Mouse (Mus musculus) heart, embryonic 13.5 days (tissue): Measurements from ENCODE around the gene Neo1. TPM values are rescaled to one million over a fixed set of nuclear protein-coding genes. Genes with fewer than 3 reads are reported as not detected.
A peak's percentile ranks its signal among the peaks of the same experiment; 100 is the strongest.

ENCODE experiments used
- ATAC-seq: fragments of 200-750 bp; cut with Nextera tagmentation; 2 replicates; pipeline ENCODE4 v1.8.0; 2017; ENCODE audit warnings: moderate TSS enrichment; ENCODE audit not compliant: insufficient number of reproducible peaks, low FRiP score, low TSS enrichment; ENCODE audit errors: extremely low read depth
- H3K27ac ChIP-seq: fragments of 300-500 bp; sonication (generic); replicated peaks from 2 replicates; pipeline ENCODE4 v1.5.1; 2015; ENCODE audit warnings: moderate library complexity, mild to moderate bottlenecking, inconsistent platforms
- H3K27me3 ChIP-seq: fragments of 300-500 bp; sonication (generic); replicated peaks from 2 replicates; pipeline ENCODE4 v1.6.1; 2015; ENCODE audit warnings: mild to moderate bottlenecking, inconsistent platforms
- H3K36me3 ChIP-seq: fragments of 300-500 bp; sonication (generic); 2 replicates; pipeline ENCODE4 v1.6.1; 2015; ENCODE audit warnings: mild to moderate bottlenecking, inconsistent platforms
- H3K4me1 ChIP-seq: fragments of 300-500 bp; sonication (generic); 2 replicates; pipeline ENCODE4 v1.6.1; 2015; ENCODE audit warnings: inconsistent platforms
- H3K4me2 ChIP-seq: fragments of 300-500 bp; sonication (generic); 2 replicates; pipeline ENCODE4 v1.6.1; 2015; ENCODE audit warnings: inconsistent platforms, mild to moderate bottlenecking, moderate library complexity
- H3K4me3 ChIP-seq: fragments of 300-500 bp; sonication (generic); 2 replicates; pipeline ENCODE4 v1.5.1; 2015; ENCODE audit warnings: moderate library complexity, mild to moderate bottlenecking, inconsistent platforms
- H3K9ac ChIP-seq: fragments of 300-500 bp; sonication (generic); 2 replicates; pipeline ENCODE4 v1.6.1; 2015; ENCODE audit warnings: inconsistent platforms, mild to moderate bottlenecking, moderate library complexity
- H3K9me3 ChIP-seq: fragments of 300-500 bp; sonication (generic); 2 replicates; pipeline ENCODE4 v1.6.1; 2016; ENCODE audit warnings: inconsistent platforms
- WGBS: fragments of 180-500 bp; shearing (Covaris S2); methylation state at CpG from one replicate; pipeline ENCODE4 v1.1.7; 2015; ENCODE audit warnings: mixed read lengths; 5-methylcytosine and 5-hydroxymethylcytosine counted together
- polyA plus RNA-seq: library from polyadenylated mRNA; unstranded; fragments of >200 nt; fragmentation: Nextera tagmentation; extraction: Ambion mirVana; gene quantifications from 2 replicates; pipeline ENCODE4 v1.2.1, GENCODE M21; 2015

Gene Neo1
- polyA plus RNA-seq, 1 experiment from 2014 or later: 23.1 TPM

GRCm38 (mm10) chr9:58889782-58890448 lies 146.3 kb downstream of the Neo1 start:
- H3K4me3 ChIP-seq: no peak overlapping the region
- ATAC-seq: no peak; the same call in 1 of the 2 replicates
- no peaks in the 10 kb centered on the region for H3K27me3 ChIP-seq
- no peak overlapping the region for H3K9ac ChIP-seq
- peaks cover 31% of the 10 kb centered on the region for H3K4me1 ChIP-seq
- H3K36me3 ChIP-seq: peaks cover 73% of the 10 kb centered on the region
- WGBS: 57% methylated on average over 12 of the region's 12 CpGs
- H3K9me3 ChIP-seq: no peaks in the 10 kb centered on the region; the same call in 1 of the 2 replicates
- H3K27ac ChIP-seq: peak overlapping the region; percentile 71
- no peak overlapping the region for H3K4me2 ChIP-seq

DNA sequence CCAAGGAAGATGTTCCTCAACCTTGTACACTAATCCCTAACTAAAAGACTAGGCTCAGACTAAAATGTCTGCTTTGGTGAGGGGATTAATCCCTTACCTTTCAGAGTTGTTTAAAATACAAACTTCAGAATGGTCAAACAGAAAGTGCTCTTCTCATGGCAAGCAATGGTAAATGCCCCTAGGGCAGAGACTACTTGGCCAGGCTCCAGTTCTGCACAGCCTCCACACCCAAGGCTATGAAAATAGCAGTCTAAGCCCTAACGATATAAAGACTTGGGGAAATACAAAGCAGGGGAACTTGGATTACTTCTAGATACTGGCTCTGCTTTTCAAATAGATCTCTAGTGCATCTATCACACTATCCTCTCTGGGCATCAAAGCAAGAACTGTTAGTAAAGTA lies 153.6 kb downstream of the Neo1 start:
- H3K9me3 ChIP-seq: no peaks in the 10 kb centered on the region
- no peak overlapping the region for H3K4me3 ChIP-seq
- H3K27ac ChIP-seq: no peak overlapping the region
- H3K9ac ChIP-seq: no peak overlapping the region
- H3K4me1 ChIP-seq: peaks cover 15% of the 10 kb centered on the region
- H3K4me2 ChIP-seq: no peak overlapping the region
- 38% methylated on average over 1 of the region's 1 CpGs for WGBS
- H3K36me3 ChIP-seq: peaks cover 73% of the 10 kb centered on the region
- no peaks in the 10 kb centered on the region for H3K27me3 ChIP-seq
- no peak for ATAC-seq

DNA sequence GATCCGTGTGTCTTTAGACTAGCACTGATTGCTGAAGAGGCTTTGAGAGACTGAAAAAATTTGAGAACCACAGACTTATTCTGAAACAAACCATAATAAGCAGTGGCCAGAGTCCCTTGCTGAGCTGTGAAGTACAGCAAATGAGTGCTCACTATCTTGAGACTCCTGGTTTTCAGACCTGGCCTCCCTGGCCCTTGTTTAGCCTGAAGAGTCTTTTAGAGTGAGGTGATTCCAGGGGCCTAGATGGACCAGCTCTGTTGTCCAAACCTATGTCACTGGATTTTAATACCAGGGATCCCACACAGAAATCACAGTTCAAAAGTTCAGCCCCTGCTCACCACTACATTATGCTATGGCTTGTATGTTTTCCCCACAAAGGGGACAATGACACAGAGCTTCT lies 156.4 kb downstream of the Neo1 start:
- no peak for ATAC-seq
- H3K9me3 ChIP-seq: no peaks in the 10 kb centered on the region
- 76% methylated on average over 1 of the region's 1 CpGs for WGBS
- no peak overlapping the region for H3K27ac ChIP-seq
- no peak overlapping the region for H3K4me3 ChIP-seq
- H3K4me2 ChIP-seq: no peak overlapping the region
- peaks cover 8% of the 10 kb centered on the region; the same call in 1 of the 2 replicates for H3K4me1 ChIP-seq
- H3K27me3 ChIP-seq: no peaks in the 10 kb centered on the region
- H3K9ac ChIP-seq: no peak overlapping the region
- peaks cover 82% of the 10 kb centered on the region for H3K36me3 ChIP-seq

DNA sequence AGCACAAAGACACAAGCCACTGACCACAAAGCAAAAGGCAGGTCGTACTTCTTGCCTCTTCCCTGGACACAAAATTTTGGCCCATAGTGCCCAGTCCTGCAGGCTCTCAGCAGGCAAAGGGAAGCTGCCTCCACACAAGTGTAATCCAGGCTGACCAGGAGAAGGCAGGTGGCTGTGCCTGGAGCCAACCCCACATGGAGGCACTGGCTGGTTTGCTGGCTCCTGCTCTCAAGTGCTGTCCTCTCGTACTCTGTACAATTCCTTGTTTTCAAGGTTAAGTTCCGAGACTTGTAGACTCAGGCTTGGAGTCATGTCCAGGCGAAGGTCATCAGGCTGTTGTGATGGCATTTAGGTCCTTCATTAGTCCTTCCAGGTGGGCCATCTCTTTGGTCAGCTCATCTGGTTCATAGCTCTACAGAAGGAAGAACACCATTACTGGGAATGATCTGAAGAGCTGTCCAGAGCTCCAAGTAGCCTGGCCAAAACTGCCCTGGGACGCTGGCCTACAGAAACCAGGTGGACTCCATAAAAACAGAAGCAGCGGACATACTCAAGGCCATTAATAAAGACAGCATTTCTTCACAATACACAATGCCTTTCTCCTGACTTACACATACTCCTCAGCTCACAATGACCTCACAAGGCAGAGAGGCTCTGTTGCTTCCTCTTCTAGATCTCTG lies 159.2 kb downstream of the Neo1 start:
- Histone ChIP-seq H3K4me2 (no peak overlapping the region), H3K4me3 (no peak overlapping the region), H3K9me3 (no peaks in the 10 kb centered on the region), H3K9ac (no peak overlapping the region), H3K36me3 (peaks cover 69% of the 10 kb centered on the region), H3K27me3 (no peaks in the 10 kb centered on the region), H3K4me1 (no peaks in the 10 kb centered on the region), H3K27ac (no peak overlapping the region)
- ATAC-seq: no peak
- 86% methylated on average over 6 of the region's 6 CpGs for WGBS

DNA sequence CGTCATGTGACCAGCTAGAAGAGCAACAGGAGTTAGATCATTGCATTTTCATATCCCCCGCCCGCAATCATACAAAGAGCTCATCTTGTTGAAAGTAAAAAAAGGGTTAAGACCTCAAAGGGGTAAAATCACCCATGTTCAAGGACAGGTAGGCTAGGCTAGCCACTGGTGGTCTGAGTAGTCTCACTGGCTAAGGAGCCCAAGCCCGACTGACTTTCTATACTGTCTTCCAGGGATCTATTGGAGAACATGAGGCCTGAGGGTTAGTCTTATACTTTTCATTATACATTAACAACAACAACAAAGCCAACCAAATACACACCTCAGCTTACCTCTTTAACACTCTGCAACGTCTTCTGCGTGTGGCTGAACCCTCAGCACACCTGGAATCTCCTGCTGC lies 160.8 kb downstream of the Neo1 start:
- no peak overlapping the region for H3K4me3 ChIP-seq
- H3K4me2 ChIP-seq: no peak overlapping the region
- H3K27me3 ChIP-seq: no peaks in the 10 kb centered on the region
- peaks cover 57% of the 10 kb centered on the region for H3K36me3 ChIP-seq
- peaks cover 12% of the 10 kb centered on the region for H3K4me1 ChIP-seq
- no peaks in the 10 kb centered on the region for H3K9me3 ChIP-seq
- no peak overlapping the region for H3K27ac ChIP-seq
- WGBS: 83% methylated on average over 6 of the region's 6 CpGs
- no peak overlapping the region for H3K9ac ChIP-seq
- ATAC-seq: no peak

GRCm38 (mm10) chr9:58874354-58874753 lies 161.9 kb downstream of the Neo1 start:
- H3K4me1 ChIP-seq: peaks cover 12% of the 10 kb centered on the region
- H3K27ac ChIP-seq: no peak overlapping the region
- peaks cover 48% of the 10 kb centered on the region for H3K36me3 ChIP-seq
- H3K4me3 ChIP-seq: no peak overlapping the region
- H3K27me3 ChIP-seq: no peaks in the 10 kb centered on the region
- no peaks in the 10 kb centered on the region for H3K9me3 ChIP-seq
- no peak for ATAC-seq
- no peak overlapping the region for H3K9ac ChIP-seq
- WGBS: 76% methylated on average over 4 of the region's 4 CpGs
- no peak overlapping the region for H3K4me2 ChIP-seq

GRCm38 (mm10) chr9:58873541-58874324 lies 162.5 kb downstream of the Neo1 start:
- Histone ChIP-seq H3K4me1 (peaks cover 12% of the 10 kb centered on the region), H3K9me3 (no peaks in the 10 kb centered on the region), H3K4me2 (no peak overlapping the region), H3K36me3 (peaks cover 47% of the 10 kb centered on the region), H3K27me3 (no peaks in the 10 kb centered on the region), H3K9ac (no peak overlapping the region), H3K4me3 (no peak overlapping the region), H3K27ac (no peak overlapping the region)
- WGBS: 34% methylated on average over 10 of the region's 10 CpGs
- no peak for ATAC-seq

- Histone ChIP-seq H3K9ac (no peak overlapping the region), H3K27me3 (no peaks in the 10 kb centered on the region), H3K4me1 (peaks cover 12% of the 10 kb centered on the region), H3K4me2 (no peak overlapping the region), H3K4me3 (no peak overlapping the region), H3K27ac (no peak overlapping the region), H3K9me3 (no peaks in the 10 kb centered on the region), H3K36me3 (peaks cover 22% of the 10 kb centered on the region)
- ATAC-seq: no peak
- 23% methylated on average over 10 of the region's 10 CpGs for WGBS
Measured at GRCm38 (mm10) chr9:58871141-58871540, 165.1 kb downstream of the Neo1 start.

GRCm38 (mm10) chr9:58863826-58864225 lies 172.4 kb downstream of the Neo1 start:
- no peak for ATAC-seq
- no peak overlapping the region for H3K27ac ChIP-seq
- H3K4me1 ChIP-seq: peaks cover 8% of the 10 kb centered on the region
- no peaks in the 10 kb centered on the region for H3K9me3 ChIP-seq
- H3K36me3 ChIP-seq: 0 out of 2 replicates have a peak, but pooled peaks cover 10% of the 10 kb centered on the region
- WGBS: 33% methylated on average over 7 of the region's 7 CpGs
- no peak overlapping the region for H3K4me2 ChIP-seq
- H3K9ac ChIP-seq: no peak overlapping the region
- no peak overlapping the region for H3K4me3 ChIP-seq
- peaks cover 17% of the 10 kb centered on the region; the same call in 1 of the 2 replicates for H3K27me3 ChIP-seq

GRCm38 (mm10) chr9:58859080-58859635 lies 177.1 kb downstream of the Neo1 start:
- Histone ChIP-seq H3K9ac (no peak overlapping the region), H3K4me3 (peak overlapping the region; percentile 13; the same call in 1 of the 2 replicates), H3K4me1 (peaks cover 10% of the 10 kb centered on the region), H3K27ac (no peak overlapping the region), H3K27me3 (peaks cover 25% of the 10 kb centered on the region; the same call in 1 of the 2 replicates), H3K9me3 (no peaks in the 10 kb centered on the region), H3K4me2 (peak overlapping the region; percentile 48), H3K36me3 (peaks cover 33% of the 10 kb centered on the region)
- 38% methylated on average over 30 of the region's 30 CpGs for WGBS
- ATAC-seq: no peak

DNA sequence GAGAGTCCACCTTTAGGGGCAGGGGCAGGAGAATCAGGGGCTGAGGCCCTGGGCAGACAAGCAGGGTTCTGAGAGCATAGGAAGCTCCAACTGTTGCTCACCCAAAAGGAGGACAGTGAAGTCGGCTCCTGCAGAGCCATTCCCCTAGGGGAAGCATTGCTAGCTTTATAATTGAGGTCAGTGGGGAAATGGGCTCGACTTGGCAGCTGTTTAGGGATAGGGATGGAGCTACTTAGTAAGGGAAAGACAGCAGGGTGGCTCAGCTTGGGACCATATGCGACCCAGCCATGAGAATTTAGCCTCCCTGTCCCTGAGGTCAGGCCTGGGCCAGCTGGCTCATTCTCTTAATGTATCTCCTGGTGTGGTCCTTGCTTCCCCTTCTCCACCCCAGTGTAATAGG lies 181.3 kb downstream of the Neo1 start:
- Histone ChIP-seq H3K4me1 (peaks cover 8% of the 10 kb centered on the region), H3K4me3 (no peak overlapping the region), H3K9ac (no peak overlapping the region), H3K4me2 (no peak overlapping the region), H3K27ac (no peak overlapping the region), H3K9me3 (no peaks in the 10 kb centered on the region), H3K36me3 (peaks cover 32% of the 10 kb centered on the region), H3K27me3 (peaks cover 19% of the 10 kb centered on the region; the same call in 1 of the 2 replicates)
- WGBS: 49% methylated on average over 3 of the region's 3 CpGs
- no peak for ATAC-seq
